Mouse (Mus musculus): ENCODE measurements around the gene Chst3. TPM values are rescaled to one million over a fixed set of nuclear protein-coding genes. Genes with fewer than 3 reads are reported as not detected.

Chst3 gene
- polyA plus RNA-seq, 1 experiment from 2014 or later, result 3.2 TPM

GRCm38 (mm10) chr10:60212589-60213379 lies 6.3 kb downstream of the Chst3 start:
- ATAC-seq (replicated peaks; ENCODE audit: low FRiP score), result no peak
- Histone ChIP-seq H3K27ac (ENCODE audit: low read depth, low read length) (no peak overlapping the region), H3K9ac (ENCODE audit: low read length) (no peak overlapping the region)

GRCm38 (mm10) chr10:60211501-60212005 lies 7.5 kb downstream of the Chst3 start:
- ATAC-seq (replicated peaks; ENCODE audit: low FRiP score) (no peak), DNase-seq (ENCODE audit: low spot score) (no peak)
- Histone ChIP-seq H3K9ac (ENCODE audit: low read length) (peak overlapping the region; percentile 27; the same call in 1 of the 2 replicates), H3K36me3 (ENCODE audit: control insufficient read depth, insufficient read depth, low read length) (no peaks in the 10 kb centered on the region), H3K4me3 (ENCODE audit: low read depth, low read length) (no peak overlapping the region), H3K4me2 (ENCODE audit: low read depth, low read length, severe bottlenecking) (no peak overlapping the region), H3K4me1 (replicated peaks; ENCODE audit: control insufficient read depth, insufficient read depth, low read length) (peaks cover 9% of the 10 kb centered on the region; the same call in 1 of the 2 replicates), H3K27ac (ENCODE audit: low read depth, low read length) (no peak overlapping the region), H3K27me3 (ENCODE audit: control insufficient read depth, insufficient read depth, low read length) (no peaks in the 10 kb centered on the region), H3K9me3 (ENCODE audit: control insufficient read depth, low read length) (no peaks in the 10 kb centered on the region)
- 71% methylated on average over 8 of the region's 8 CpGs for WGBS

More at GRCm38 (mm10) chr10:60212589-60213379, 6.3 kb downstream of the Chst3 start:
- 52% methylated on average over 11 of the region's 11 CpGs for whole genome bisulfite sequencing
- peaks cover 15% of the 10 kb centered on the region; the same call in 1 of the 2 replicates for H3K4me1 ChIP-seq (replicated peaks; ENCODE audit: control insufficient read depth, insufficient read depth, low read length)
- H3K9me3 ChIP-seq (ENCODE audit: control insufficient read depth, low read length), result no peaks in the 10 kb centered on the region
- DNase-seq (ENCODE audit: low spot score), result no peak
- H3K27me3 ChIP-seq (ENCODE audit: control insufficient read depth, insufficient read depth, low read length), result no peaks in the 10 kb centered on the region
- no peak overlapping the region for H3K4me2 ChIP-seq (ENCODE audit: low read depth, low read length, severe bottlenecking)
- H3K36me3 ChIP-seq (ENCODE audit: control insufficient read depth, insufficient read depth, low read length), result no peaks in the 10 kb centered on the region
- no peak overlapping the region for H3K4me3 ChIP-seq (ENCODE audit: low read depth, low read length)

GRCm38 (mm10) chr10:60210468-60210867 lies 8.6 kb downstream of the Chst3 start:
- no peaks in the 10 kb centered on the region for H3K36me3 ChIP-seq (ENCODE audit: control insufficient read depth, insufficient read depth, low read length)
- H3K4me3 ChIP-seq (ENCODE audit: low read depth, low read length), result no peak overlapping the region
- H3K4me1 ChIP-seq (replicated peaks; ENCODE audit: control insufficient read depth, insufficient read depth, low read length), result peaks cover 9% of the 10 kb centered on the region; the same call in 1 of the 2 replicates
- no peak overlapping the region for H3K27ac ChIP-seq (ENCODE audit: low read depth, low read length)
- H3K4me2 ChIP-seq (ENCODE audit: low read depth, low read length, severe bottlenecking), result no peak overlapping the region
- H3K9ac ChIP-seq (ENCODE audit: low read length), result no peak overlapping the region
- DNase-seq (ENCODE audit: low spot score) (no peak), ATAC-seq (replicated peaks; ENCODE audit: low FRiP score) (no peak)
- 60% methylated on average over 2 of the region's 2 CpGs for WGBS
- no peaks in the 10 kb centered on the region for H3K9me3 ChIP-seq (ENCODE audit: control insufficient read depth, low read length)
- H3K27me3 ChIP-seq (ENCODE audit: control insufficient read depth, insufficient read depth, low read length), result no peaks in the 10 kb centered on the region

- Histone ChIP-seq H3K36me3 (ENCODE audit: control insufficient read depth, insufficient read depth, low read length) (no peaks in the 10 kb centered on the region), H3K4me1 (replicated peaks; ENCODE audit: control insufficient read depth, insufficient read depth, low read length) (peaks cover 9% of the 10 kb centered on the region; the same call in 1 of the 2 replicates), H3K27ac (ENCODE audit: low read depth, low read length) (no peak overlapping the region), H3K4me3 (ENCODE audit: low read depth, low read length) (no peak overlapping the region), H3K4me2 (ENCODE audit: low read depth, low read length, severe bottlenecking) (no peak overlapping the region), H3K9me3 (ENCODE audit: control insufficient read depth, low read length) (no peaks in the 10 kb centered on the region), H3K9ac (ENCODE audit: low read length) (no peak overlapping the region), H3K27me3 (ENCODE audit: control insufficient read depth, insufficient read depth, low read length) (no peaks in the 10 kb centered on the region)
- WGBS, result 66% methylated on average over 5 of the region's 5 CpGs
- ATAC-seq (replicated peaks; ENCODE audit: low FRiP score) (no peak), DNase-seq (ENCODE audit: low spot score) (no peak)
Observed at GRCm38 (mm10) chr10:60209237-60209636, 9.8 kb downstream of the Chst3 start.

- Histone ChIP-seq H3K27me3 (ENCODE audit: control insufficient read depth, insufficient read depth, low read length) (no peaks in the 10 kb centered on the region), H3K9ac (ENCODE audit: low read length) (no peak overlapping the region), H3K9me3 (ENCODE audit: control insufficient read depth, low read length) (no peaks in the 10 kb centered on the region), H3K36me3 (ENCODE audit: control insufficient read depth, insufficient read depth, low read length) (no peaks in the 10 kb centered on the region), H3K4me3 (ENCODE audit: low read depth, low read length) (no peak overlapping the region), H3K4me1 (replicated peaks; ENCODE audit: control insufficient read depth, insufficient read depth, low read length) (peaks cover 17% of the 10 kb centered on the region), H3K27ac (ENCODE audit: low read depth, low read length) (no peak overlapping the region), H3K4me2 (ENCODE audit: low read depth, low read length, severe bottlenecking) (no peak overlapping the region)
- 88% methylated on average over 8 of the region's 8 CpGs for WGBS
- no peak for DNase-seq (ENCODE audit: low spot score)
- no peak for ATAC-seq (replicated peaks; ENCODE audit: low FRiP score)
Observed at GRCm38 (mm10) chr10:60207166-60207705, 11.8 kb downstream of the Chst3 start.

- H3K27me3 ChIP-seq (ENCODE audit: control insufficient read depth, insufficient read depth, low read length), result no peaks in the 10 kb centered on the region
- no peak overlapping the region for H3K9ac ChIP-seq (ENCODE audit: low read length)
- DNase-seq (ENCODE audit: low spot score) (no peak), ATAC-seq (replicated peaks; ENCODE audit: low FRiP score) (no peak)
- H3K9me3 ChIP-seq (ENCODE audit: control insufficient read depth, low read length), result no peaks in the 10 kb centered on the region
- H3K27ac ChIP-seq (ENCODE audit: low read depth, low read length), result no peak overlapping the region
- H3K36me3 ChIP-seq (ENCODE audit: control insufficient read depth, insufficient read depth, low read length), result no peaks in the 10 kb centered on the region
- peaks cover 17% of the 10 kb centered on the region for H3K4me1 ChIP-seq (replicated peaks; ENCODE audit: control insufficient read depth, insufficient read depth, low read length)
- H3K4me3 ChIP-seq (ENCODE audit: low read depth, low read length), result no peak overlapping the region
- 91% methylated on average over 9 of the region's 9 CpGs for WGBS
- H3K4me2 ChIP-seq (ENCODE audit: low read depth, low read length, severe bottlenecking), result no peak overlapping the region
Observed at GRCm38 (mm10) chr10:60205601-60206241, 13.3 kb downstream of the Chst3 start.

- Histone ChIP-seq H3K4me1 (replicated peaks; ENCODE audit: control insufficient read depth, insufficient read depth, low read length) (peaks cover 13% of the 10 kb centered on the region), H3K27me3 (ENCODE audit: control insufficient read depth, insufficient read depth, low read length) (no peaks in the 10 kb centered on the region), H3K36me3 (ENCODE audit: control insufficient read depth, insufficient read depth, low read length) (no peaks in the 10 kb centered on the region), H3K27ac (ENCODE audit: low read depth, low read length) (peak overlapping the region; percentile 90), H3K4me3 (ENCODE audit: low read depth, low read length) (no peak overlapping the region), H3K9ac (ENCODE audit: low read length) (peak overlapping the region; percentile 32), H3K4me2 (ENCODE audit: low read depth, low read length, severe bottlenecking) (peak overlapping the region; percentile 31), H3K9me3 (ENCODE audit: control insufficient read depth, low read length) (no peaks in the 10 kb centered on the region)
- ATAC-seq (replicated peaks; ENCODE audit: low FRiP score) (peak; percentile 94), DNase-seq (ENCODE audit: low spot score) (peak; percentile 82)
- WGBS, result 3% methylated on average over 5 of the region's 5 CpGs
Observed at GRCm38 (mm10) chr10:60202785-60203184, 16.3 kb downstream of the Chst3 start.

GRCm38 (mm10) chr10:60200996-60201395 lies 18.1 kb downstream of the Chst3 start:
- Histone ChIP-seq H3K36me3 (ENCODE audit: control insufficient read depth, insufficient read depth, low read length) (no peaks in the 10 kb centered on the region), H3K4me1 (replicated peaks; ENCODE audit: control insufficient read depth, insufficient read depth, low read length) (peaks cover 13% of the 10 kb centered on the region), H3K9ac (ENCODE audit: low read length) (no peak overlapping the region), H3K4me3 (ENCODE audit: low read depth, low read length) (no peak overlapping the region), H3K4me2 (ENCODE audit: low read depth, low read length, severe bottlenecking) (no peak overlapping the region), H3K27me3 (ENCODE audit: control insufficient read depth, insufficient read depth, low read length) (no peaks in the 10 kb centered on the region), H3K27ac (ENCODE audit: low read depth, low read length) (no peak overlapping the region), H3K9me3 (ENCODE audit: control insufficient read depth, low read length) (no peaks in the 10 kb centered on the region)
- no peak for DNase-seq (ENCODE audit: low spot score)
- no peak for ATAC-seq (replicated peaks; ENCODE audit: low FRiP score)
- WGBS, result 84% methylated on average over 6 of the region's 6 CpGs

All from forebrain, embryonic 11.5 days (tissue).